Mouse (Mus musculus) cerebellum, adult 9-10 months (tissue): ENCODE data around the gene Atp6v1b1.

Experiments used
- DNase-seq: peaks from one replicate; pipeline ENCODE4 v3.0.0; 2022

Atp6v1b1 gene

GRCm38 (mm10) chr6:83715461-83716196 is 27.2 kb upstream of the Atp6v1b1 start:
- DNase-seq = no peak

GRCm38 (mm10) chr6:83717026-83717425 is 25.8 kb upstream of the Atp6v1b1 start:
- no peak for DNase-seq

GRCm38 (mm10) chr6:83722526-83722925 is 20.3 kb upstream of the Atp6v1b1 start:
- DNase-seq = no peak

GRCm38 (mm10) chr6:83727178-83727577 is 15.6 kb upstream of the Atp6v1b1 start:
- DNase-seq = no peak

GRCm38 (mm10) chr6:83728488-83728887 is 14.3 kb upstream of the Atp6v1b1 start:
- DNase-seq = no peak

- no peak for DNase-seq
These were observed 13.3 kb upstream of the Atp6v1b1 start for GRCm38 (mm10) chr6:83729350-83729970.

GRCm38 (mm10) chr6:83731128-83731527 is 11.7 kb upstream of the Atp6v1b1 start:
- DNase-seq = peak; percentile 31

- no peak for DNase-seq
These were observed 5.5 kb upstream of the Atp6v1b1 start for GRCm38 (mm10) chr6:83737311-83737710.

- no peak for DNase-seq
These were observed 4.2 kb upstream of the Atp6v1b1 start for GRCm38 (mm10) chr6:83738596-83738995.

GRCm38 (mm10) chr6:83743212-83743611 is 422 bp downstream of the Atp6v1b1 start:
- no peak for DNase-seq

- DNase-seq = no peak
These were observed 1.3 kb downstream of the Atp6v1b1 start for GRCm38 (mm10) chr6:83744126-83744525.

- no peak for DNase-seq
These were observed 1.8 kb downstream of the Atp6v1b1 start for GRCm38 (mm10) chr6:83744557-83744956.

GRCm38 (mm10) chr6:83745466-83745865 is 2.7 kb downstream of the Atp6v1b1 start:
- no peak for DNase-seq

- DNase-seq = no peak
These were observed 6.5 kb downstream of the Atp6v1b1 start for GRCm38 (mm10) chr6:83749286-83749685.

GRCm38 (mm10) chr6:83750171-83750684 is 7.4 kb downstream of the Atp6v1b1 start:
- peak; percentile 32 for DNase-seq

- DNase-seq = no peak
These were observed 13.3 kb downstream of the Atp6v1b1 start for GRCm38 (mm10) chr6:83756051-83756450.

- DNase-seq = no peak
These were observed 19.6 kb downstream of the Atp6v1b1 start, which contains the start of gene Ankrd53 for GRCm38 (mm10) chr6:83762344-83762743. Gene Ankrd53, plus strand, starts transcription at chr6:83762644.

GRCm38 (mm10) chr6:83762880-83763431 is 20.2 kb downstream of the Atp6v1b1 start:
- DNase-seq = no peak

- DNase-seq = no peak
These were observed 24.2 kb downstream of the Atp6v1b1 start for GRCm38 (mm10) chr6:83766982-83767381.

GRCm38 (mm10) chr6:83768485-83768884 is 25.7 kb downstream of the Atp6v1b1 start:
- DNase-seq = no peak

GRCm38 (mm10) chr6:83774126-83774525 is 31.3 kb downstream of the Atp6v1b1 start:
- DNase-seq = no peak

GRCm38 (mm10) chr6:83774781-83775563 is 32.2 kb downstream of the Atp6v1b1 start:
- DNase-seq = peak; percentile 47
